Mouse (Mus musculus): ENCODE data around the gene Lrrc71.

GRCm38 (mm10) chr3:87761408-87762375, 13.3 kb upstream of the Lrrc71 start:
- TF ChIP-seq CTCF (IDR thresholded peaks at IDR 0.05; ENCODE audit: insufficient read depth, low read depth, low read length) (no peak), POLR2A (IDR thresholded peaks at IDR 0.05; ENCODE audit: insufficient read depth, low read depth, low read length) (no peak)
